Mouse (Mus musculus): Measurements from ENCODE around the gene Dscam. TPM values are rescaled to one million over a fixed set of nuclear protein-coding genes. Genes with fewer than 3 reads are reported as not detected.

Gene Dscam
- polyA plus RNA-seq, 1 experiment from 2014 or later, result 3.3 TPM

DNA sequence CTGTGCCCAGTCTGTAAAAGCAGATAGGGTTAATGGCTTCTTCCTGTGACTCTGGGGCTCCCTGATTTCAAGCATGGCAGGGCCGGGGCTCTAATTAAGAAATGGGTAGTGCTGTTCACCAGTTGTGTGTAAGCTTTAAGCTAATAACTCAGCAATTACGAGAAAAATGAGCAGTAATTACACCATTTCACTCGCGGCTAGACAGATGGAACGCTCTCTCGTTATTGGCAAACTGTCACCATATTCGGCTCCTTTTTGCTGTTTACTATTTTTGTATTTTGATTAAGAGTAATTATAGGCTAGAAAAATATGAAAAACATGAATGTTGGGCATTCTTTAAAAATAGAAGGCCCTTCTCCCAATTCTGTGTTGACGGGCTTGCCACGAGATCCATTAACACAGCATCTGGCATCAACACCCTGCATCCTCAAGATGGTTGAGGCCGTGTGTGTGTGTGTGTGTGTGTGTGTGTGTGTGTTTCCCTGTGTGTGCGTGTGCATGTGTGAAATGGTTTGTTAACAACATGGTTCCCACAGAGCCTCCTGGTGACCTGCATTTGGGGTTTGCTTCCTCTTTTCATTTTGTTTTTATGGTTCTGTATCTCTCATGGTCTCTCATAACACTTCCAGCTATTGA, 162.5 kb downstream of the Dscam start:
- no peak for ATAC-seq (ENCODE audit: low FRiP score)
- 67% methylated on average over 11 of the region's 11 CpGs for WGBS
- H3K27me3 ChIP-seq, result no peaks in the 10 kb centered on the region
- no peak overlapping the region for H3K9ac ChIP-seq
- H3K4me3 ChIP-seq, result no peak overlapping the region
- no peak overlapping the region for H3K4me2 ChIP-seq (replicated peaks)
- H3K27ac ChIP-seq, result peak overlapping the region; percentile 81
- no peaks in the 10 kb centered on the region for H3K36me3 ChIP-seq
- no peaks in the 10 kb centered on the region for H3K9me3 ChIP-seq (replicated peaks)
- H3K4me1 ChIP-seq, result peaks cover 26% of the 10 kb centered on the region

DNA sequence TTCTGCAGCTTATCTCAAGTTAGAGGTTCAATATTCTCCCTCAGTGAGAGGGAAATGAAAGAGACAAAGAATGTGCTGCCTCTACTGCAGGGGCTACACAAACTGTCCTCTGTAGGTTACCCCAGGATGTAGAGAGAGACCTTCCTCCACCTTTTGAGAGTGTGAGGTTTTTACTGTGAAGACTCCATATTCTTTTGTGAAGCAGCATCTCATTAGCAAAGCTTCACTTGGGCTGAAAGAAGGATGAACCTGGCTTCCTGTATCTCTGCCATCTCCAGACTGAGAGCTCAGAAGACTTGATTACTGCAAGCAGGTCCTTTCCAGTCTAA, 163.7 kb downstream of the Dscam start:
- Histone ChIP-seq H3K9ac (no peak overlapping the region), H3K27me3 (no peaks in the 10 kb centered on the region), H3K27ac (peak overlapping the region; percentile 81), H3K4me2 (replicated peaks) (no peak overlapping the region), H3K4me1 (peaks cover 26% of the 10 kb centered on the region), H3K4me3 (no peak overlapping the region), H3K9me3 (replicated peaks) (no peaks in the 10 kb centered on the region), H3K36me3 (no peaks in the 10 kb centered on the region)
- ATAC-seq (ENCODE audit: low FRiP score), result no peak

GRCm38 (mm10) chr16:97006041-97006853, 164.3 kb downstream of the Dscam start:
- Histone ChIP-seq H3K36me3 (no peaks in the 10 kb centered on the region), H3K27me3 (no peaks in the 10 kb centered on the region), H3K9me3 (replicated peaks) (no peaks in the 10 kb centered on the region), H3K4me1 (peaks cover 26% of the 10 kb centered on the region), H3K27ac (peak overlapping the region; percentile 81), H3K4me3 (no peak overlapping the region), H3K4me2 (replicated peaks) (no peak overlapping the region), H3K9ac (no peak overlapping the region)
- 62% methylated on average over 9 of the region's 9 CpGs for WGBS
- ATAC-seq (ENCODE audit: low FRiP score), result no peak

DNA sequence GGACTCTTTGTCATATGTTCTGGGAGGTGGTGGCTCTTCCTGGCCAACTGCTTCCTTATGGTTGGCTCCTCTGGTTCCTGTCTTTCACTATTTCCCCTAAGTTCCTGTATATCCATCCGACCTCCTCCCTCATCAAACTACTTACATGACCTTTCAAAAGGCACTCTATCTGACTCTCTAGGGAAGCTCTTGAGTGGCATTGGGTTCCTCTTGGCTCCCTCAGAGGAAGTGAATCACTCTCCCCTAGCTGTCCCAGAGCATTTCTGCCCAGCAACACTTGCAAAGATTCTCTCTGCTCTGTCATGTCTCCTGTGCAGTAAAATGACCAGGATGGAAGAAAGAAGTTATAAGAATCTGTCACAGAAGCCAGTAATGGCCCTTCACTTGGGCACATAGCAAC, 166.6 kb downstream of the Dscam start:
- H3K27ac ChIP-seq, result no peak overlapping the region
- 76% methylated on average over 1 of the region's 1 CpGs for WGBS
- H3K4me1 ChIP-seq, result peaks cover 18% of the 10 kb centered on the region
- no peaks in the 10 kb centered on the region for H3K27me3 ChIP-seq
- no peak overlapping the region for H3K4me3 ChIP-seq
- no peaks in the 10 kb centered on the region for H3K9me3 ChIP-seq (replicated peaks)
- no peak overlapping the region for H3K9ac ChIP-seq
- no peak for ATAC-seq (ENCODE audit: low FRiP score)
- no peaks in the 10 kb centered on the region for H3K36me3 ChIP-seq
- H3K4me2 ChIP-seq (replicated peaks), result no peak overlapping the region

DNA sequence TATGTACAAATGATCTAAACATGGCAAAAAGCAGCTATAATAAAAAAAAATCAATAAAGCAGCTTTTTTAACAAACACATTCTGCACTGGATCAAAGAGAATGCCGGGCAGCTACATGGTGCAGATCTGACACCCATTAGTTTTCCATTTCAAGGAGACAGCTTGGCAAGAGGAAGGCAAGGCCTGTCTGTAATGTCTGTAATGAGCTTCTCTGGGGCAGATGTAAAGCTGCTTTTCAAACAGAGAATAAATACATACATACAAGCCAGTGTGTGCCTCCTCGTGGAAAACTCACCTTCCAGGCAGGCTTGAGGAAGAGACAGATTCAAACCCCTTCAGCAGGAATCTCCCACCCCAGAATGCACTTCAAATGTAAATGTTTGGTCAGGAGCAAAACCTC, 167.7 kb downstream of the Dscam start:
- no peak for ATAC-seq (ENCODE audit: low FRiP score)
- Histone ChIP-seq H3K27ac (peak overlapping the region; percentile 62), H3K9me3 (replicated peaks) (no peaks in the 10 kb centered on the region), H3K27me3 (no peaks in the 10 kb centered on the region), H3K9ac (no peak overlapping the region), H3K36me3 (no peaks in the 10 kb centered on the region), H3K4me2 (replicated peaks) (no peak overlapping the region), H3K4me3 (no peak overlapping the region), H3K4me1 (peaks cover 17% of the 10 kb centered on the region)
- 49% methylated on average over 2 of the region's 2 CpGs for WGBS

DNA sequence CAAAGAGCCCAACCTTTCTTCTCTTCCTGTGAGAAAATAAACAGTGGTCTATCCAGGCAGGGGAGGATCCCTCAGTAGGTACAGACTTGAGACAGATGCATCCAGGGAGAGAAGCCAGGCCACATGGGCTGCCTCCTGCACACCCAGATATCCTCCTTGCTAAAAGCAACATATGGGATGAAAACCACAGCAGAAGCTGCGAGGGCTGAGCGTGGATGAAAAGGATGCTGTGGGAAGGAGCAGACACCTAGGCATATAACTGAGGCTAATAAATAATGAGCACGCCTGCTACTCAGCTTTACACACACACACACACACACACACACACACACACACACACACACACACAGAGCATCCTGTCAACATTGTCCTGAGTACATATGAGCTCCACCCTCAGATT, 168.4 kb downstream of the Dscam start:
- H3K36me3 ChIP-seq, result no peaks in the 10 kb centered on the region
- H3K4me3 ChIP-seq, result no peak overlapping the region
- peak overlapping the region; percentile 58 for H3K27ac ChIP-seq
- no peaks in the 10 kb centered on the region for H3K27me3 ChIP-seq
- H3K9me3 ChIP-seq (replicated peaks), result no peaks in the 10 kb centered on the region
- H3K4me2 ChIP-seq (replicated peaks), result no peak overlapping the region
- 56% methylated on average over 3 of the region's 3 CpGs for WGBS
- H3K9ac ChIP-seq, result no peak overlapping the region
- H3K4me1 ChIP-seq, result peaks cover 10% of the 10 kb centered on the region
- no peak for ATAC-seq (ENCODE audit: low FRiP score)

GRCm38 (mm10) chr16:96996854-96997253, 173.7 kb downstream of the Dscam start:
- no peaks in the 10 kb centered on the region for H3K27me3 ChIP-seq
- no peak for ATAC-seq (ENCODE audit: low FRiP score)
- H3K36me3 ChIP-seq, result no peaks in the 10 kb centered on the region
- 67% methylated on average over 3 of the region's 3 CpGs for WGBS
- no peaks in the 10 kb centered on the region for H3K4me1 ChIP-seq
- H3K9me3 ChIP-seq (replicated peaks), result no peaks in the 10 kb centered on the region
- H3K27ac ChIP-seq, result no peak overlapping the region
- H3K4me2 ChIP-seq (replicated peaks), result no peak overlapping the region
- no peak overlapping the region for H3K9ac ChIP-seq
- H3K4me3 ChIP-seq, result no peak overlapping the region

GRCm38 (mm10) chr16:96995858-96996257, 174.7 kb downstream of the Dscam start:
- WGBS, result 87% methylated on average over 4 of the region's 4 CpGs

DNA sequence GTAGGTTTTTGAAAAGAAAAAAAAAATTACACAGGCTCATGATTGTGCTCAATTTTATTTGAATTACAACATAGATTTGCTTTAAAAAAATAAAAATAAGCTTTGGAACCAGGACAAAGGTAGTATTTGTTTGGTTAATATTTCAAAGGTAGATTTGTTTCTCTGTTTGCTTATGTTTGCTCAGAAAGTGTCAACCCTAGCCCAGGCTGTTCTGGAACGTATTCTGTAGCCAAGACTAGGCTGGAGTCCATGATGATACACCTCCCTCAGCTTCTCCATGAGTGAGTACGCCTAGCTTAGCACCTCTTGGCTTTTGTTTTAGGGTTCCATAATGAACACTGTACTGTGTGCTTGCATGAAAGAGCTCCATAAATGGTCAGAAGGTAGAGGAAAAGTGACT, 183.2 kb downstream of the Dscam start:
- no peak overlapping the region for H3K4me2 ChIP-seq (replicated peaks)
- no peaks in the 10 kb centered on the region for H3K36me3 ChIP-seq
- H3K9ac ChIP-seq, result no peak overlapping the region
- no peaks in the 10 kb centered on the region for H3K4me1 ChIP-seq
- H3K27ac ChIP-seq, result no peak overlapping the region
- H3K4me3 ChIP-seq, result no peak overlapping the region
- no peaks in the 10 kb centered on the region for H3K27me3 ChIP-seq
- no peak for ATAC-seq (ENCODE audit: low FRiP score)
- 85% methylated on average over 2 of the region's 2 CpGs for WGBS
- H3K9me3 ChIP-seq (replicated peaks), result no peaks in the 10 kb centered on the region

More at GRCm38 (mm10) chr16:96995858-96996257, 174.7 kb downstream of the Dscam start:
- Histone ChIP-seq H3K4me2 (replicated peaks) (no peak overlapping the region), H3K9ac (no peak overlapping the region), H3K27me3 (no peaks in the 10 kb centered on the region), H3K4me1 (no peaks in the 10 kb centered on the region), H3K9me3 (replicated peaks) (no peaks in the 10 kb centered on the region), H3K27ac (no peak overlapping the region), H3K4me3 (no peak overlapping the region), H3K36me3 (no peaks in the 10 kb centered on the region)
- ATAC-seq (ENCODE audit: low FRiP score), result no peak

- H3K4me2 ChIP-seq (replicated peaks), result no peak overlapping the region
- no peaks in the 10 kb centered on the region for H3K27me3 ChIP-seq
- no peaks in the 10 kb centered on the region for H3K36me3 ChIP-seq
- peaks cover 5% of the 10 kb centered on the region; the same call in 1 of the 2 replicates for H3K4me1 ChIP-seq
- no peak overlapping the region for H3K4me3 ChIP-seq
- H3K9ac ChIP-seq, result no peak overlapping the region
- no peaks in the 10 kb centered on the region for H3K9me3 ChIP-seq (replicated peaks)
- no peak for ATAC-seq (ENCODE audit: low FRiP score)
- no peak overlapping the region for H3K27ac ChIP-seq
- whole genome bisulfite sequencing, result 46% methylated on average over 7 of the region's 7 CpGs
Observed at GRCm38 (mm10) chr16:96973300-96973699, 197.3 kb downstream of the Dscam start.

GRCm38 (mm10) chr16:96971768-96972167, 198.8 kb downstream of the Dscam start:
- Histone ChIP-seq H3K4me3 (no peak overlapping the region), H3K36me3 (no peaks in the 10 kb centered on the region), H3K9me3 (replicated peaks) (no peaks in the 10 kb centered on the region), H3K27me3 (no peaks in the 10 kb centered on the region), H3K9ac (no peak overlapping the region), H3K4me2 (replicated peaks) (no peak overlapping the region), H3K4me1 (peaks cover 5% of the 10 kb centered on the region; the same call in 1 of the 2 replicates), H3K27ac (no peak overlapping the region)
- no peak for ATAC-seq (ENCODE audit: low FRiP score)
- 77% methylated on average over 4 of the region's 4 CpGs for WGBS

GRCm38 (mm10) chr16:96970412-96970811, 200.1 kb downstream of the Dscam start:
- no peak overlapping the region for H3K4me2 ChIP-seq (replicated peaks)
- no peaks in the 10 kb centered on the region for H3K27me3 ChIP-seq
- WGBS, result 92% methylated on average over 2 of the region's 2 CpGs
- peaks cover 5% of the 10 kb centered on the region; the same call in 1 of the 2 replicates for H3K4me1 ChIP-seq
- H3K27ac ChIP-seq, result no peak overlapping the region
- no peak for ATAC-seq (ENCODE audit: low FRiP score)
- H3K9me3 ChIP-seq (replicated peaks), result no peaks in the 10 kb centered on the region
- H3K36me3 ChIP-seq, result no peaks in the 10 kb centered on the region
- H3K4me3 ChIP-seq, result no peak overlapping the region
- H3K9ac ChIP-seq, result no peak overlapping the region

DNA sequence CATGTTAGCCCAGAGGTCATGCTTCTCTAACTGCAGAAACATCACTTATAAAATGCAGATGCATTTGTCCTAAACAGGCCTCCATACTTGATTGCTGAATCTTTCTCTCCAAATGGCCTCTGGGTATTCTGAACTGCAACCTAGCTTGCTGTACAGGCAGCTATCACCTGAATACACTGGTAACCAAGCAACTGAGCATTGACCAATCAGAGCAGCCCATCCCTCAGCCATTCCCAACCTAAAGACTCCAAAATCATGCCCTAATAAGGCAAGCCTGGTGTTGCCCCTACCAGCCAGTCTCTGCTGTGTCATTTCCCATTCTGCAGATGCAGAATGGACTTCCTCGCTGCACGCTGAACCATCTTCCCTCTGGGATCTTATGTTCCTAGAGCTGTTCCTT, 200.9 kb downstream of the Dscam start:
- ATAC-seq (ENCODE audit: low FRiP score), result peak; percentile 78
- peak overlapping the region; percentile 73 for H3K27ac ChIP-seq
- WGBS, result 83% methylated on average over 2 of the region's 2 CpGs

More for the DNA sequence above, 200.9 kb downstream of the Dscam start:
- Histone ChIP-seq H3K4me1 (peaks cover 5% of the 10 kb centered on the region; the same call in 1 of the 2 replicates), H3K27me3 (no peaks in the 10 kb centered on the region), H3K36me3 (no peaks in the 10 kb centered on the region), H3K4me2 (replicated peaks) (no peak overlapping the region), H3K9ac (no peak overlapping the region), H3K4me3 (no peak overlapping the region), H3K9me3 (replicated peaks) (no peaks in the 10 kb centered on the region)

All from hindbrain, embryonic 12.5 days (tissue).